Mouse (Mus musculus) embryonic facial prominence, embryonic 15.5 days (tissue): Measurements from ENCODE around the gene Gpr107. TPM values are rescaled to one million over a fixed set of nuclear protein-coding genes. Genes with fewer than 3 reads are reported as not detected.

Experiments used
- ATAC-seq: fragments of 200-750 bp; cut with Nextera tagmentation; 2 replicates; pipeline ENCODE4 v1.8.0; 2017; ENCODE audit warnings: low read depth, moderate TSS enrichment; ENCODE audit not compliant: insufficient number of reproducible peaks, low FRiP score, low TSS enrichment
- H3K27ac ChIP-seq: fragments of 300-500 bp; sonication (generic); replicated peaks from 2 replicates; pipeline ENCODE4 v1.5.1; 2015; ENCODE audit warnings: mild to moderate bottlenecking, inconsistent platforms
- H3K27me3 ChIP-seq: fragments of 300-500 bp; sonication (generic); 2 replicates; pipeline ENCODE4 v1.6.1; 2015; ENCODE audit warnings: inconsistent platforms
- H3K36me3 ChIP-seq: fragments of 300-500 bp; sonication (generic); 2 replicates; pipeline ENCODE4 v1.6.1; 2015; ENCODE audit warnings: mild to moderate bottlenecking, inconsistent platforms
- H3K4me1 ChIP-seq: fragments of 300-500 bp; sonication (generic); 2 replicates; pipeline ENCODE4 v1.6.1; 2015; ENCODE audit warnings: inconsistent platforms
- H3K4me2 ChIP-seq: fragments of 300-500 bp; sonication (generic); replicated peaks from 2 replicates; pipeline ENCODE4 v1.6.1; 2015; ENCODE audit warnings: mild to moderate bottlenecking, inconsistent platforms
- H3K4me3 ChIP-seq: fragments of 300-500 bp; sonication (generic); replicated peaks from 2 replicates; pipeline ENCODE4 v1.5.1; 2015; ENCODE audit warnings: mild to moderate bottlenecking, inconsistent platforms
- H3K9ac ChIP-seq: fragments of 300-500 bp; sonication (generic); 2 replicates; pipeline ENCODE4 v1.6.1; 2015; ENCODE audit warnings: inconsistent platforms
- H3K9me3 ChIP-seq: fragments of 300-500 bp; sonication (generic); replicated peaks from 2 replicates; pipeline ENCODE4 v1.6.1; 2016; ENCODE audit warnings: inconsistent platforms
- WGBS: fragments of 180-500 bp; shearing (Covaris S2); methylation state at CpG from one replicate; pipeline ENCODE4 v1.1.7; 2015; 5-methylcytosine and 5-hydroxymethylcytosine counted together
- polyA plus RNA-seq: library from polyadenylated mRNA; unstranded; fragments of >200 nt; fragmentation: Nextera tagmentation; extraction: Ambion mirVana; gene quantifications from 2 replicates; pipeline ENCODE4 v1.2.1, GENCODE M21; 2015

Gene Gpr107
- polyA plus RNA-seq, 1 experiment from 2014 or later = 40.6 TPM

DNA sequence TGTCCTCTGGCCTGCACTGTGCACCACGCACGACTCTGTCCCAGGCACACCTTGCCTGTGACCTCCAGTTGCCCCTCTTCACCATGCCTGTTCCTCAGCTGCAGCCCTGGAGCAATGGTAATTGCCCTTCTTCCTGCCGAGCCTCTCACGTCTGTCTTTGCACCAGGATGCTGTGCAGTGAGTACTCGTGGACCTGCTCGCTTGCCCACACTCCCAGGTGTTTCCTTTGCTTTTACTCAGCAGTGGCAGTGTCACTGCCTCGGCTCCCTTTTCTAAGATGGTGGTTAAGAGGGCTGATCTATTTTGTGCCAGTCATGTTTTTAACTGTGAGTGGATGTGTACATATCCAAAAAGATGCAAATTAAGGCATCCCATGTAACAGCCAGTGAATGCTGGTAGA, 27.4 kb downstream of the Gpr107 start:
- Histone ChIP-seq H3K4me3 (no peak overlapping the region), H3K36me3 (peaks cover 82% of the 10 kb centered on the region), H3K4me1 (0 out of 2 replicates have a peak, but pooled peaks cover 2% of the 10 kb centered on the region), H3K9ac (no peak overlapping the region), H3K4me2 (no peak overlapping the region), H3K27ac (no peak overlapping the region), H3K27me3 (no peaks in the 10 kb centered on the region), H3K9me3 (no peaks in the 10 kb centered on the region)
- ATAC-seq = no peak
- WGBS = 60% methylated on average over 7 of the region's 7 CpGs

GRCm38 (mm10) chr2:31180081-31180551, 28.0 kb downstream of the Gpr107 start:
- WGBS = 60% methylated on average over 7 of the region's 7 CpGs
- no peak for ATAC-seq
- H3K27me3 ChIP-seq = no peaks in the 10 kb centered on the region
- no peak overlapping the region for H3K4me2 ChIP-seq
- H3K36me3 ChIP-seq = peaks cover 84% of the 10 kb centered on the region
- no peak overlapping the region for H3K27ac ChIP-seq
- H3K4me1 ChIP-seq = 0 out of 2 replicates have a peak, but pooled peaks cover 2% of the 10 kb centered on the region
- no peaks in the 10 kb centered on the region for H3K9me3 ChIP-seq
- no peak overlapping the region for H3K9ac ChIP-seq
- no peak overlapping the region for H3K4me3 ChIP-seq

DNA sequence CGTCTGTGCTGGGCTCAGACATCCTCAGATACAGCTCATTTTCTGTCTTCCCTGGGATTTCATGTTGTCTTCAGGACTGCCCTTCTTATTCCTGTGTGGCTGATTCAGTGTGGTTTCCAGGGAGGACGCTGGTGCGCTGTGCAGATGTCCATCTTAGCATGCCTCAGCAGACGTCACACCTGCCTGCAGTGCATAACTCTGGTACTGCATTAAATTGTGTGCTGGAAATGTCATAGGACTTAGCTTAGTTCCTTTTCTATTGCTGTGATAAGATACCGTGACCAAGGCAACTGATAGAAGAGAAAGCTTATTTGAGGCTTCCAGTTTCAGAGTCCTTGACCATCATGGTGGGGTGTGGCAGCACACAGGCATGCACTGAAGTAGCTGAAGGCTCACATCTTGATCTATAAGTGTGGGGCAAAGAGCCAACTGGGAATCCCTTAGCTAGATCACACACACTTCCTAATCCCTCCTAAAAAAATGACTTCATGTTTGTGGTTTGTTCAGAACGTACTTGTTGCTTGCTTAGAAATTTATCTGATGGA, 30.7 kb downstream of the Gpr107 start:
- Histone ChIP-seq H3K27ac (no peak overlapping the region), H3K4me3 (no peak overlapping the region), H3K36me3 (peaks cover 84% of the 10 kb centered on the region), H3K4me2 (no peak overlapping the region), H3K9ac (no peak overlapping the region), H3K27me3 (no peaks in the 10 kb centered on the region), H3K9me3 (no peaks in the 10 kb centered on the region), H3K4me1 (0 out of 2 replicates have a peak, but pooled peaks cover 2% of the 10 kb centered on the region)
- WGBS = 81% methylated on average over 6 of the region's 6 CpGs
- no peak for ATAC-seq

DNA sequence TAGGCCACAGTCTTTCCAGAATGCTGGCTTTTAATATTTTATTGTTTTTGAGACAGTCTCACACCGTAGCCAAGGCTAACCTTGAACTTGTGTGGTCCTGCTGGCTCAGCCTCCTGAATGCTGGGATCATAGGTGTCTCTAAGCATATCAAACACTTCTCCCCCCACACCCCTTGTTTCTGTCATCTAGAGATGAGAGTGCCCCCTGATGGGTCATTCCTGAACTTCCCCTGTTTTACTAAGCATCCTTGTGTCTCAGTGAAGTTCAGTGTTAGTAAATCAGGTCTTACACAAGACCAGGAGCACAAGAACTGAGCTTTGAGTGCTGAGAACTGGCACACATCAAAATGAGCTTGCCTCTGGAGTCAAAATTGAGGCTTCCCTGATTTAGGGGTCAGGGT, 31.7 kb downstream of the Gpr107 start:
- 85% methylated on average over 1 of the region's 1 CpGs for WGBS

GRCm38 (mm10) chr2:31188691-31189090, 36.6 kb downstream of the Gpr107 start:
- Histone ChIP-seq H3K27me3 (no peaks in the 10 kb centered on the region), H3K4me3 (no peak overlapping the region), H3K4me1 (no peaks in the 10 kb centered on the region), H3K36me3 (peaks cover 92% of the 10 kb centered on the region), H3K9ac (no peak overlapping the region), H3K9me3 (no peaks in the 10 kb centered on the region), H3K27ac (no peak overlapping the region), H3K4me2 (no peak overlapping the region)
- no peak for ATAC-seq
- WGBS = 90% methylated on average over 1 of the region's 1 CpGs

More for the DNA sequence above, 31.7 kb downstream of the Gpr107 start:
- Histone ChIP-seq H3K4me2 (no peak overlapping the region), H3K4me3 (no peak overlapping the region), H3K27ac (no peak overlapping the region), H3K4me1 (0 out of 2 replicates have a peak, but pooled peaks cover 2% of the 10 kb centered on the region), H3K36me3 (peaks cover 85% of the 10 kb centered on the region), H3K9me3 (no peaks in the 10 kb centered on the region), H3K9ac (no peak overlapping the region), H3K27me3 (no peaks in the 10 kb centered on the region)
- ATAC-seq = no peak

DNA sequence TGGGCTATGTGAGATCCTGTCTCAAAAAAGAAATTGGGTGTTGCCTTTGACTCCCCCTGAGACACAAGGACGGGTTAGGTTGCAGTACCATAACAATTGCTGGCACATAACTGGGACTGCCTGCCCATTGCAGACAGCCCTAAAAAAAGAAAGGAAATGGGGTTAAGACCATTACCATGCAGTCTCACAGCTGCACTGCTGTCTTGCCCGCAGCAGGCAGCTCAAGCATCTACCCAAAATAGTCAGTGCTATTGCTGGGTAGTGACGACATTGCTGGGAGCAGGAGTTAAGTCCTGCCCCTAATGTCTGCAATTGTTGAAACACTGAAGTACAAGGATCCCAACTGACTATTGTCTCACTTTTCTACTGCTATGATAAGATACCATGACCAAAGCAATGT, 37.5 kb downstream of the Gpr107 start:
- no peak overlapping the region for H3K27ac ChIP-seq
- WGBS = 78% methylated on average over 3 of the region's 3 CpGs
- H3K27me3 ChIP-seq = no peaks in the 10 kb centered on the region
- peaks cover 88% of the 10 kb centered on the region for H3K36me3 ChIP-seq
- H3K9me3 ChIP-seq = no peaks in the 10 kb centered on the region
- ATAC-seq = no peak
- no peak overlapping the region for H3K4me3 ChIP-seq
- H3K9ac ChIP-seq = no peak overlapping the region
- H3K4me2 ChIP-seq = no peak overlapping the region
- H3K4me1 ChIP-seq = no peaks in the 10 kb centered on the region

- H3K9ac ChIP-seq = no peak overlapping the region
- H3K27ac ChIP-seq = no peak overlapping the region
- H3K27me3 ChIP-seq = no peaks in the 10 kb centered on the region
- H3K36me3 ChIP-seq = peaks cover 89% of the 10 kb centered on the region
- H3K4me2 ChIP-seq = no peak overlapping the region
- H3K9me3 ChIP-seq = no peaks in the 10 kb centered on the region
- H3K4me1 ChIP-seq = no peaks in the 10 kb centered on the region
- no peak for ATAC-seq
- WGBS = 85% methylated on average over 8 of the region's 8 CpGs
- H3K4me3 ChIP-seq = no peak overlapping the region
Measured at GRCm38 (mm10) chr2:31191765-31192164, 39.6 kb downstream of the Gpr107 start.

DNA sequence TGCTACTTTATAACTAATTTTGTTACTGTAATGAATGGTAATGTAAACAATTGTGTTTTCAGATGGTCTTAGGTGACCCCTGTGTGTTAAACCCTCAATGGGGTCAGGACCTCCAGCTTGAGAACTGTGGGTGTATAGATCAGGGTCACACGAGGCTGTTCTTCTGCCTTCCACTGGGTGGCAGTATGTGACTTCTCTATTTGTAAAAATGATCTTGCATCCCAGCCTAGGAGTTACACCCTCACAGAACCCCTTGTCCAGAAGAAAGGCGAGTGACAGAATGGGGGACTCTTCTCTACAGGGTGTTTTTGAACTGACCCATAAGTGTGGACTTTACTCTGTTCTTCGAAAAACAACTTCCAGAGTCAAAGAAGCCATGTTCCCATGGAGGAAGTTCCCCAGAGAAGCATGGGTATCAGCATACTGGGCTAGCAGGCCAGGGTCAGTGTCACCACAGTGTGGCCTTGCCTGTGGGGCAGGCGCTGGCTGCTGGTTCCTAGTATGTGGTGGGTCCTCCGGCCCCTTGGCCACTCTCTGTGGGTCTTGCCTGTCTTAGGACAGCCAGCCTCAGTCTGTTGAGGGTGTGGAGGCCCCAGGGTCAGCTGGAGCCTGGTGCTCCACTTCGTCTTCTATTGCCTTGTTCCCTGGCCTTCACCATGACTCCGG, 42.4 kb downstream of the Gpr107 start:
- no peak overlapping the region for H3K4me3 ChIP-seq
- no peak overlapping the region for H3K9ac ChIP-seq
- ATAC-seq = no peak
- H3K27me3 ChIP-seq = no peaks in the 10 kb centered on the region
- H3K36me3 ChIP-seq = peaks cover 80% of the 10 kb centered on the region
- H3K4me1 ChIP-seq = no peaks in the 10 kb centered on the region
- H3K27ac ChIP-seq = no peak overlapping the region
- no peak overlapping the region for H3K4me2 ChIP-seq
- WGBS = 63% methylated on average over 7 of the region's 7 CpGs
- H3K9me3 ChIP-seq = no peaks in the 10 kb centered on the region

DNA sequence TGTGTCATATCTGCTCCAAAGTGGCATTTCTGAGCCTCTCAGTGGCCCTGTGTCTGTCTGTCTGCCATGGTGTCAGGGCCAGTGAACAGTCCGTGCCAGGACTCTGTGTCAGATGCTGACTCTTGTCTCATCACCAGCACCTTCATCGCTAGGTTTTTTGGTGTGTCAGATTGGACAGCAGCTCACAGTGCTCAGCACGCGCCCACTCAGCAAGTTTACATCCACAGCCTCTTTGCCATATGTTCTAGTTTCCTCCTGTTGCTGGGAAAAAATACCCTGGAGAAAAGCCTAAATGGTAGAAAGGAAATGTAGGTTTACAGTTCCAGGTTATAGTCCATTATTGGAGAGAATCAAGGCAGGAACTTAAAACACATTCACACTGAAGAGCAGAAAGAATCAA, 46.5 kb downstream of the Gpr107 start:
- Histone ChIP-seq H3K4me2 (no peak overlapping the region), H3K27me3 (no peaks in the 10 kb centered on the region), H3K4me1 (peaks cover 6% of the 10 kb centered on the region; the same call in 1 of the 2 replicates), H3K9ac (no peak overlapping the region), H3K27ac (no peak overlapping the region), H3K4me3 (no peak overlapping the region), H3K36me3 (peaks cover 55% of the 10 kb centered on the region), H3K9me3 (no peaks in the 10 kb centered on the region)
- 93% methylated on average over 4 of the region's 4 CpGs for WGBS
- no peak for ATAC-seq

DNA sequence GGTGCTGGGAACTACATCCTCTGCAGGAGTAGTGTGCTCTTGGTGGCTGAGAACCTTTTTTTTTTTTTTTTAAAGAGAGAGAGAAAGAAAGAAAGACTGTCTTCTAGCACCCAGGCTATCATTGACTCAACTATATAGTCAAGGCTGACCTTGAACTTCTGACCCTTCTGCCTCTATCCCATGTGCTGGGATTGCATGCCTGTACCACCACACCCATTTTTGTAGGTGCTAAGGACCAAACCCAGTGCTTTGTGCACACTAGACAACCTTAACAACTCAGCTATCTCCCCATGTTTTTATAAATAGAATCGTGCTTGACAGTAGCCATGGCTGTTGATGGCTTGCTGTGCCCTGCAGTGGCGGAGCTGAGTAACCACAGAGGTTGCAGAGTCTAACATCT, 47.9 kb downstream of the Gpr107 start:
- H3K9me3 ChIP-seq = no peaks in the 10 kb centered on the region
- H3K4me1 ChIP-seq = peaks cover 6% of the 10 kb centered on the region; the same call in 1 of the 2 replicates
- H3K4me2 ChIP-seq = no peak overlapping the region
- H3K27me3 ChIP-seq = no peaks in the 10 kb centered on the region
- H3K9ac ChIP-seq = no peak overlapping the region
- ATAC-seq = no peak
- H3K27ac ChIP-seq = no peak overlapping the region
- WGBS = 84% methylated on average over 2 of the region's 2 CpGs
- H3K36me3 ChIP-seq = peaks cover 46% of the 10 kb centered on the region
- no peak overlapping the region for H3K4me3 ChIP-seq

- H3K36me3 ChIP-seq = peaks cover 38% of the 10 kb centered on the region
- 63% methylated on average over 7 of the region's 7 CpGs for whole genome bisulfite sequencing
- H3K4me2 ChIP-seq = no peak overlapping the region
- no peak overlapping the region for H3K27ac ChIP-seq
- H3K4me1 ChIP-seq = peaks cover 19% of the 10 kb centered on the region
- no peak for ATAC-seq
- no peaks in the 10 kb centered on the region for H3K27me3 ChIP-seq
- no peak overlapping the region for H3K4me3 ChIP-seq
- no peaks in the 10 kb centered on the region for H3K9me3 ChIP-seq
- H3K9ac ChIP-seq = no peak overlapping the region
Measured at GRCm38 (mm10) chr2:31201851-31202250, 49.7 kb downstream of the Gpr107 start.

GRCm38 (mm10) chr2:31202357-31202756, 50.2 kb downstream of the Gpr107 start:
- Histone ChIP-seq H3K9ac (no peak overlapping the region), H3K36me3 (peaks cover 38% of the 10 kb centered on the region), H3K27ac (no peak overlapping the region), H3K4me3 (no peak overlapping the region), H3K9me3 (no peaks in the 10 kb centered on the region), H3K4me2 (no peak overlapping the region), H3K27me3 (no peaks in the 10 kb centered on the region), H3K4me1 (peaks cover 19% of the 10 kb centered on the region)
- 25% methylated on average over 3 of the region's 3 CpGs for WGBS
- ATAC-seq = no peak
